Mouse (Mus musculus): Measurements from ENCODE around the gene Ugt1a7c. TPM values are rescaled to one million over a fixed set of nuclear protein-coding genes. Genes with fewer than 3 reads are reported as not detected.

Gene Ugt1a7c
- polyA plus RNA-seq, 1 experiment from 2014 or later: 0.36 TPM

GRCm38 (mm10) chr1:88264869-88265240 lies 170.0 kb downstream of the Ugt1a7c start:
- 77% methylated on average over 4 of the region's 4 CpGs for WGBS
- DNase-seq (ENCODE audit: low spot score): no peak
- no peaks in the 10 kb centered on the region for H3K27me3 ChIP-seq (replicated peaks; ENCODE audit: low read depth, poor library complexity, severe bottlenecking)

GRCm38 (mm10) chr1:88266123-88266522 lies 171.3 kb downstream of the Ugt1a7c start:
- no peak for DNase-seq (ENCODE audit: low spot score)
- Histone ChIP-seq H3K4me3 (no peak overlapping the region), H3K36me3 (replicated peaks) (peaks cover 97% of the 10 kb centered on the region), H3K9me3 (peaks cover 72% of the 10 kb centered on the region), H3K4me1 (no peaks in the 10 kb centered on the region), H3K27me3 (replicated peaks; ENCODE audit: low read depth, poor library complexity, severe bottlenecking) (no peaks in the 10 kb centered on the region), H3K27ac (replicated peaks) (no peak overlapping the region)
- 89% methylated on average over 13 of the region's 13 CpGs for WGBS

More at GRCm38 (mm10) chr1:88264869-88265240, 170.0 kb downstream of the Ugt1a7c start:
- Histone ChIP-seq H3K36me3 (replicated peaks) (peaks cover 100% of the 10 kb centered on the region), H3K9me3 (peaks cover 82% of the 10 kb centered on the region), H3K4me1 (no peaks in the 10 kb centered on the region), H3K27ac (replicated peaks) (no peak overlapping the region), H3K4me3 (no peak overlapping the region)

DNA sequence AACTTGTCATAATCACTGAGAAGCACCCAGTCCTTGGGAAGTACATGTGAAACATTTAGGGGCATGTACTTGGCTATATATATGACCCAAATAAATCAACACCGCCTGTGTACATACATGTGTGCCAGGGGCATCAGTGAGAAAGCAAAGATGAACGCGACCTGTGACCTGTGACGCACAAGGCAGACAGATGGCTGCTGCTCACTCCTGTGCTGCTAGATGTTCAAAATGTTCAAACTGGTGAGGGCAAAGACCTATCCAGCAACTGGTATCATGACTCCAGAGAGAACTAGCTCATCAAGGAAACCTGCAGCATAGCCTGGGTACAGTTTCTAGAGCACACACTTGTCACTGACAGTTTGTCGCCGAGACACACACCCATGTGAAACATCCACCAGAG lies 172.6 kb downstream of the Ugt1a7c start:
- Histone ChIP-seq H3K4me1 (no peaks in the 10 kb centered on the region), H3K27me3 (replicated peaks; ENCODE audit: low read depth, poor library complexity, severe bottlenecking) (no peaks in the 10 kb centered on the region), H3K4me3 (no peak overlapping the region), H3K27ac (replicated peaks) (no peak overlapping the region), H3K36me3 (replicated peaks) (peaks cover 97% of the 10 kb centered on the region), H3K9me3 (peaks cover 60% of the 10 kb centered on the region)
- WGBS: 92% methylated on average over 6 of the region's 6 CpGs
- no peak for DNase-seq (ENCODE audit: low spot score)

DNA sequence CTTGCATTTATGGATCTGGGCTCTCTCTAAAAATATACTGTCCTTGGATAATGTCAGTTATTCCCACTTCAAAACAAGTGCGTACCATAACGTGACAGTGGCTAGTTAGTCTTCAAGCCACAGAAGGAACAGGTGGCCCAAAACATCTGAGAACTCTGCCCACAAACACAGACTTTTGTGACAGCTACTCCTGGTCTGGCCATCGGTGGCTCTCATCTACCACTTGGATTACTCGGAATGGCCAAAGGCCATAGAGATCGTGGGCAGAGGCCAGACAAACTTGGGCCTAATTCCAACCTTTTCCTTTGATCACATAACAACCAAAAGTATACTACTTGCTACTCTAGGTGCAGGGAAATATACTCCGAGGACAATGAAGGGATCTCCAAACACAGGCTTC lies 173.2 kb downstream of the Ugt1a7c start:
- H3K4me3 ChIP-seq: no peak overlapping the region
- 85% methylated on average over 6 of the region's 6 CpGs for WGBS
- H3K9me3 ChIP-seq: peaks cover 59% of the 10 kb centered on the region

More for the DNA sequence above, 173.2 kb downstream of the Ugt1a7c start:
- peaks cover 97% of the 10 kb centered on the region for H3K36me3 ChIP-seq (replicated peaks)
- DNase-seq (ENCODE audit: low spot score): no peak
- H3K4me1 ChIP-seq: no peaks in the 10 kb centered on the region
- no peaks in the 10 kb centered on the region for H3K27me3 ChIP-seq (replicated peaks; ENCODE audit: low read depth, poor library complexity, severe bottlenecking)
- no peak overlapping the region for H3K27ac ChIP-seq (replicated peaks)

Other genes with a start within 250 kb of the Ugt1a7c start
- gene Dgkd, start 241.8 kb upstream of the Ugt1a7c start, polyA plus RNA-seq (2016; fragmentation: Nextera tagmentation; extraction: Ambion mirVana): 39.3 and 41.3 TPM in 2 replicates
- gene Usp40, start 86.5 kb upstream of the Ugt1a7c start, polyA plus RNA-seq (2016; fragmentation: Nextera tagmentation; extraction: Ambion mirVana): 36.7 and 37.5 TPM in 2 replicates
- gene Ugt1a10, start 39.7 kb upstream of the Ugt1a7c start, polyA plus RNA-seq (2016; fragmentation: Nextera tagmentation; extraction: Ambion mirVana): not detected in 2 replicates
- not detected in 2 replicates for gene Ugt1a9, start 24.3 kb upstream of the Ugt1a7c start, polyA plus RNA-seq (2016; fragmentation: Nextera tagmentation; extraction: Ambion mirVana)
- gene Ugt1a8, start 7.2 kb upstream of the Ugt1a7c start, polyA plus RNA-seq (2016; fragmentation: Nextera tagmentation; extraction: Ambion mirVana): not detected in 2 replicates
- gene Ugt1a6b, start 8.2 kb downstream of the Ugt1a7c start, polyA plus RNA-seq (2016; fragmentation: Nextera tagmentation; extraction: Ambion mirVana): not detected in 2 replicates
- 0.04 and 0.45 TPM in 2 replicates for gene Ugt1a6a, start 39.7 kb downstream of the Ugt1a7c start, polyA plus RNA-seq (2016; fragmentation: Nextera tagmentation; extraction: Ambion mirVana)
- gene Ugt1a5, start 71.0 kb downstream of the Ugt1a7c start, polyA plus RNA-seq (2016; fragmentation: Nextera tagmentation; extraction: Ambion mirVana): not detected in 2 replicates
- gene Ugt1a2, start 105.5 kb downstream of the Ugt1a7c start, polyA plus RNA-seq (2016; fragmentation: Nextera tagmentation; extraction: Ambion mirVana): not detected in 2 replicates
- 10.6 and 12.2 TPM in 2 replicates for gene Dnajb3, start 110.7 kb downstream of the Ugt1a7c start, polyA plus RNA-seq (2016; fragmentation: Nextera tagmentation; extraction: Ambion mirVana)
- gene Ugt1a1, start 116.9 kb downstream of the Ugt1a7c start, polyA plus RNA-seq (2016; fragmentation: Nextera tagmentation; extraction: Ambion mirVana): not detected in 2 replicates
- gene Mroh2a, start 131.9 kb downstream of the Ugt1a7c start, polyA plus RNA-seq (2016; fragmentation: Nextera tagmentation; extraction: Ambion mirVana): 1.0 and 1.1 TPM in 2 replicates
- gene Hjurp, start 182.6 kb downstream of the Ugt1a7c start, polyA plus RNA-seq (2016; fragmentation: Nextera tagmentation; extraction: Ambion mirVana): 219 and 220 TPM in 2 replicates
- not detected in 2 replicates for gene Trpm8, start 182.6 kb downstream of the Ugt1a7c start, polyA plus RNA-seq (2016; fragmentation: Nextera tagmentation; extraction: Ambion mirVana)